Mouse (Mus musculus) neutrophil, adult 5-6 weeks (primary cell): ENCODE measurements around the gene C1galt1c1. TPM values are rescaled to one million over a fixed set of nuclear protein-coding genes. Genes with fewer than 3 reads are reported as not detected.

Experiments
- total RNA-seq: library from RNA; stranded (forward); fragments of 200-1000 nt; gene quantifications from 2 replicates; pipeline ENCODE4 v1.2.3, GENCODE M21; 2017

Gene C1galt1c1
- total RNA-seq, 1 experiment from 2014 or later, result 38.2 TPM

Other genes starting within 250 kb of the C1galt1c1 start
- gene Lamp2, start 178.6 kb downstream of the C1galt1c1 start, total RNA-seq, result 179 and 194 TPM in 2 replicates
- gene Cul4b, start 58.9 kb downstream of the C1galt1c1 start, total RNA-seq, result 42.7 and 49.1 TPM in 2 replicates
- 41.3 and 43.0 TPM in 2 replicates for gene Mcts1, start 34.5 kb downstream of the C1galt1c1 start, total RNA-seq
- gene 6030498E09Rik, start 137.6 kb upstream of the C1galt1c1 start, total RNA-seq, result not detected in 2 replicates